Mouse (Mus musculus) embryonic fibroblast, embryonic 13.5 days (primary cell): ENCODE data around the gene Rufy1.
"Not testable (repeated sequence)": the region's sequence is repeated elsewhere in the genome, so short reads cannot be mapped to it uniquely, and the experiment has no call there.

Source experiments
- CTCF ChIP-seq: IDR thresholded peaks from 2 replicates; pipeline ENCODE4 v1.5.1; 2011; ENCODE audit warnings: mild to moderate bottlenecking, control low read depth, low read length, moderate library complexity, borderline replicate concordance; ENCODE audit not compliant: insufficient read depth
- POLR2A ChIP-seq: IDR thresholded peaks from 2 replicates; pipeline ENCODE4 v1.6.1; 2011; ENCODE audit warnings: low read depth, mild to moderate bottlenecking, control low read depth, low read length, moderate library complexity

DNA sequence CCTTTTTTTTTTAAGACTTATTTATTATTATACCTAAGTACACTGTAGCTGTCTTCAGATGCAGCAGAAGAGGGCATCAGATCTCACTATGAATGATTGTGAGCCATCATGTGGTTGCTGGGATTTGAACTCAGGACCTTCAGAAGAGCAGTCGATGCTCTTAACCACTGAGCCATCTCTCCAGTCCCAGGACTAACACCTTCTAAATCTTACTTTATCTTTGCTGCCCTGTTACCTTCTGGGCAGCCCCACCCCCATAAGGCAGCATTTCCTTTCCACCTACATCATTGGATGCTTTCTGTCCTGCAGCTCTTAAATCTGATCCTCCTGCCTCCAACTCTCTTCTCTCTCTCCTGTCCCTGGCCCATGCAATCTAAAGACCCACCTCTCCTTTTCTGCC, 69.6 kb downstream of the Rufy1 start:
- not testable (repeated sequence) for TF ChIP-seq POLR2A, CTCF
